ENCODE assay signal across 8 mouse cellular contexts in genomic region chr11:120187236-120188101, GRCm38 (mm10). TPM values are rescaled to one million over a fixed set of nuclear protein-coding genes. Genes with fewer than 3 reads are reported as not detected.
A peak's percentile ranks its signal among the peaks of the same experiment; 100 is the strongest.
DNase-seq lines count a peak whose midpoint lies in the region; ATAC-seq and TF ChIP-seq lines count a peak whose summit lies in the region.

No protein-coding gene starts in this region.

- H3K9ac ChIP-seq in liver, adult 2 months (ENCODE audit: low read depth, low read length), result peak overlapping the region; percentile 95
- H3K9ac ChIP-seq in embryonic facial prominence, embryonic 15.5 days, result peak overlapping the region; percentile 84
- H3K9ac ChIP-seq in liver, embryonic 16.5 days (ENCODE audit: low read depth, low read length), result peak overlapping the region; percentile 48; the same call in 1 of the 2 replicates

- H3K4me3 ChIP-seq in liver, adult 2 months (ENCODE audit: insufficient read depth, low read depth, low read length), result peak overlapping the region; percentile 91
- H3K4me3 ChIP-seq in embryonic facial prominence, embryonic 15.5 days (replicated peaks), result peak overlapping the region; percentile 78
- peak overlapping the region; percentile 63 for H3K4me3 ChIP-seq in liver, embryonic 16.5 days (ENCODE audit: low read depth, low read length)

- TF ChIP-seq CTCF in liver, adult 2 months (IDR thresholded peaks at IDR 0.05; ENCODE audit: low read depth, low read length), result no peak

- H3K4me1 ChIP-seq in liver, adult 2 months (ENCODE audit: control insufficient read depth, insufficient read depth, low read length), result peaks cover 16% of the 10 kb centered on the region
- H3K4me1 ChIP-seq in embryonic facial prominence, embryonic 15.5 days, result peaks cover 68% of the 10 kb centered on the region
- peaks cover 20% of the 10 kb centered on the region for H3K4me1 ChIP-seq in liver, embryonic 16.5 days (ENCODE audit: control insufficient read depth, low read depth, low read length)

- no peaks in the 10 kb centered on the region for H3K36me3 ChIP-seq in liver, adult 2 months (ENCODE audit: control insufficient read depth, insufficient read depth, low read length)
- H3K36me3 ChIP-seq in embryonic facial prominence, embryonic 15.5 days, result no peaks in the 10 kb centered on the region
- H3K36me3 ChIP-seq in liver, embryonic 16.5 days (ENCODE audit: control insufficient read depth, insufficient read depth), result no peaks in the 10 kb centered on the region

- peak overlapping the region; percentile 94 for H3K27ac ChIP-seq in liver, adult 2 months (replicated peaks; ENCODE audit: insufficient read depth, low read depth, low read length)
- H3K27ac ChIP-seq in embryonic facial prominence, embryonic 15.5 days (replicated peaks), result 0 out of 2 replicates have a peak overlapping the region, but pooled peaks have one; percentile 94
- no peak overlapping the region for H3K27ac ChIP-seq in liver, embryonic 16.5 days (ENCODE audit: low read length)

- 5% methylated on average over 43 of the region's 43 CpGs for WGBS in liver, adult 2 months
- WGBS in embryonic facial prominence, embryonic 15.5 days, result 3% methylated on average over 43 of the region's 43 CpGs
- 5% methylated on average over 43 of the region's 43 CpGs for WGBS in liver, embryonic 16.5 days (ENCODE audit: insufficient replicate concordance)

- no peak for ATAC-seq in embryonic facial prominence, embryonic 15.5 days (ENCODE audit: insufficient number of reproducible peaks, low FRiP score, low TSS enrichment, low read depth)
- ATAC-seq in liver, embryonic 16.5 days (ENCODE audit: low read depth), result no peak

- H3K79me2 ChIP-seq in liver, adult 2 months (ENCODE audit: control insufficient read depth, insufficient read depth, low read length), result peaks cover 19% of the 10 kb centered on the region; the same call in 1 of the 2 replicates

- peak; percentile 10 for DNase-seq in liver, adult 2 months (ENCODE audit: extremely low read depth, low read depth, low spot score)
- DNase-seq in liver, result no peak
- DNase-seq in hindlimb bud, embryonic 11.5 days (ENCODE audit: extremely low spot score, low read depth, low spot score), result peak; percentile 30
- peak; percentile 58 for DNase-seq in retina, embryonic 14.5 days (ENCODE audit: low spot score)
- DNase-seq in spleen, postnatal 36 days (ENCODE audit: low spot score in 2 of 2), result no peak
- DNase-seq in testis, postnatal 10 days (ENCODE audit: low spot score), result no peak

- no peaks in the 10 kb centered on the region for H3K9me3 ChIP-seq in embryonic facial prominence, embryonic 15.5 days (replicated peaks)
- no peaks in the 10 kb centered on the region for H3K9me3 ChIP-seq in liver, embryonic 16.5 days (replicated peaks; ENCODE audit: control insufficient read depth, low read length)

- peak overlapping the region; percentile 79 for H3K4me2 ChIP-seq in embryonic facial prominence, embryonic 15.5 days (replicated peaks)
- H3K4me2 ChIP-seq in liver, embryonic 16.5 days (ENCODE audit: low read depth, low read length), result peak overlapping the region; percentile 65

- no peak for TF ChIP-seq POLR2A in liver, adult 2 months (IDR thresholded peaks at IDR 0.05; ENCODE audit: extremely low read depth, insufficient read depth, low read length)

- H3K27me3 ChIP-seq in liver, adult 2 months (ENCODE audit: control insufficient read depth, insufficient read depth, low read length), result no peaks in the 10 kb centered on the region
- H3K27me3 ChIP-seq in embryonic facial prominence, embryonic 15.5 days, result no peaks in the 10 kb centered on the region
- H3K27me3 ChIP-seq in liver, embryonic 16.5 days (ENCODE audit: control insufficient read depth, insufficient read depth, low read depth, low read length), result peaks cover 71% of the 10 kb centered on the region

RNA-seq across cellular contexts. Expression of gene Slc38a10, which starts 36.3 kb away (rescaled TPM):
- total RNA-seq in liver, adult 2 months (2014; rRNA removed), result 41.1 and 47.8 TPM in 2 replicates
- 75.1 and 90.2 TPM in 2 replicates for polyA plus RNA-seq in liver, adult 2 months (2012; rRNA removed)
- polyA plus RNA-seq in embryonic facial prominence, embryonic 15.5 days (2015; fragmentation: Nextera tagmentation; extraction: Ambion mirVana), result 90.2 and 94.5 TPM in 2 replicates
- polyA plus RNA-seq in liver, embryonic 16.5 days (2015; fragmentation: Nextera tagmentation; extraction: Ambion mirVana), result 36.6 and 42.0 TPM in 2 replicates

RNA-seq across cellular contexts. Expression of gene Bahcc1, which starts 45.3 kb away (rescaled TPM):
- 1.2 and 1.5 TPM in 2 replicates for total RNA-seq in liver, adult 2 months (2014; rRNA removed)
- polyA plus RNA-seq in liver, adult 2 months (2012; rRNA removed), result 3.4 and 3.5 TPM in 2 replicates
- 7.9 and 9.3 TPM in 2 replicates for polyA plus RNA-seq in embryonic facial prominence, embryonic 15.5 days (2015; fragmentation: Nextera tagmentation; extraction: Ambion mirVana)
- polyA plus RNA-seq in liver, embryonic 16.5 days (2015; fragmentation: Nextera tagmentation; extraction: Ambion mirVana), result 0.84 TPM in 2 replicates

Comparison
In these comparisons a context has a peak if more than half of its experiments do, and no peak if none do; other contexts are left out.
1. DNase-seq: peak in liver, adult 2 months (single experiment), hindlimb bud, embryonic 11.5 days (single experiment) and retina, embryonic 14.5 days (single experiment); none in liver (single experiment), spleen, postnatal 36 days (0 of 2) and testis, postnatal 10 days (single experiment).
2. Peak in every context shown above with its lines, with median percentiles within 50 percentile points of each other: H3K4me3 ChIP-seq and H3K9ac ChIP-seq.